ENCODE assay signal across 22 mouse cellular contexts in genomic region chr5:124342897-124343296, GRCm38 (mm10).
"Had no signal": no experiment of that assay in that cellular context is flagged by ENCODE, and none has a peak within 500 bp of the region (broad histone marks: within the 10 kb centered on the region; RNA-seq: fewer than 3 reads in every experiment).

No protein-coding gene starts in this region.

- H3K4me2 ChIP-seq: limb, embryonic 15.5 days; liver, embryonic 11.5 days; lung, embryonic 14.5 days; midbrain, embryonic 11.5 days; midbrain, embryonic 15.5 days; neural tube, embryonic 12.5 days; neural tube, embryonic 15.5 days had no signal

- H3K9me3 ChIP-seq: limb, embryonic 15.5 days; megakaryocyte, embryonic 14.5 days; midbrain, embryonic 15.5 days; neural tube, embryonic 12.5 days; neural tube, embryonic 15.5 days had no signal

- H3K9ac ChIP-seq: limb, embryonic 15.5 days; liver, embryonic 14.5 days; liver, postnatal 0 days; lung, embryonic 14.5 days; midbrain, embryonic 15.5 days; neural tube, embryonic 12.5 days; neural tube, embryonic 15.5 days had no signal

- H3K27ac ChIP-seq: kidney, postnatal 0 days; layer of hippocampus, adult 2 months; limb, embryonic 15.5 days; liver, embryonic 14.5 days; midbrain, embryonic 15.5 days; neural tube, embryonic 12.5 days; neural tube, embryonic 15.5 days; stomach, postnatal 0 days had no signal

- DNase-seq: kidney, postnatal 25 days; layer of hippocampus, adult 9-11 months; liver, postnatal 0 days; lung, embryonic 14.5 days; lung, postnatal 36 days; right cerebral cortex, adult 18-20 months; right cerebral cortex, postnatal 14 days; right cerebral cortex, postnatal 4 days; thymus, adult 18-20 months; thymus, postnatal 36 days had no signal

- ATAC-seq: liver, postnatal 0 days; lung, postnatal 0 days; midbrain, embryonic 15.5 days had no signal

- H3K27me3 ChIP-seq: limb, embryonic 15.5 days; megakaryocyte, embryonic 14.5 days; midbrain, embryonic 15.5 days; neural tube, embryonic 12.5 days; neural tube, embryonic 15.5 days had no signal

- H3K4me1 ChIP-seq: midbrain, embryonic 15.5 days had no signal

- H3K4me3 ChIP-seq: layer of hippocampus, adult 2 months; limb, embryonic 15.5 days; megakaryocyte, embryonic 14.5 days; midbrain, embryonic 15.5 days; neural tube, embryonic 12.5 days; neural tube, embryonic 15.5 days had no signal
